Mouse (Mus musculus): ENCODE results near the gene Akt1s1.
"Not testable (repeated sequence)": the region's sequence is repeated elsewhere in the genome, so short reads cannot be mapped to it uniquely, and the experiment has no call there.

The Akt1s1 gene

DNA sequence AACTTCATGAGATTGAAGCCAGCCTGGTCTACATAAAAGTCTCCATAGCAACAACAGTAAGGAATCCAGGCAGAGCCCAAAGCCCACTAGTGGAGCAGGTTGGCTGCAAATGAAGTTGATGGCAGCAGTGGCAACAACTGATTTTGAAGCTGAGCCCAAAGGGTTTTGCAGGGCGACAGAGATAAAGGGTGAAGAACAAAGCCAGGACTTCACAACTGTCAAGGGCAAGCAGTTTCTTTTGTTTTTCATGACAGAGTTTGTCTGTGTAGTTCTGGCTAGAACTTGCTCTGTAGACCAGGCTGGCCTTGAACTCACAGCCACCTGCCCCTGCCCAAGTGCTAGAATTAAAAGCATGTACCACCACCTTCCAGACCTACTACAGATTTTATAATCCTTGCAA lies 22.4 kb downstream of the Akt1s1 start:
- no peak for DNase-seq

DNA sequence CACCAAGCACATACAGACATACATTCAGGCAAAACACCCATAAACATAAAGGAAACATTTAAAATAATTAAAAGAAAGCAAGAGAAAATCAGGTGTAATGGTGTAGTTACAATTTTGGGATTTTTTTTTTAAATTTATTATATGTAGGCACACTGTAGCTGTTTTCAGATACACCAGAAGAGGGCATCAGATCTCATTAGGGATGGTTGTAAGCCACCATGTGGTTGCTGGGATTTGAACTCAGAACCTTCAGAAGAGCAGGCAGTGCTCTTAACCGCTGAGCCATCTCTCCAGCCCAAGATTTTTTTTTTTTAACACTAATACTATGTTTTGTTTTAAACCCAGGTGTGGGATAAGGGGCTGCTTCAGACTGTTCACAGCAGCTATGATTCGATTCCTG lies 23.0 kb downstream of the Akt1s1 start:
- DNase-seq, result not testable (repeated sequence)

DNA sequence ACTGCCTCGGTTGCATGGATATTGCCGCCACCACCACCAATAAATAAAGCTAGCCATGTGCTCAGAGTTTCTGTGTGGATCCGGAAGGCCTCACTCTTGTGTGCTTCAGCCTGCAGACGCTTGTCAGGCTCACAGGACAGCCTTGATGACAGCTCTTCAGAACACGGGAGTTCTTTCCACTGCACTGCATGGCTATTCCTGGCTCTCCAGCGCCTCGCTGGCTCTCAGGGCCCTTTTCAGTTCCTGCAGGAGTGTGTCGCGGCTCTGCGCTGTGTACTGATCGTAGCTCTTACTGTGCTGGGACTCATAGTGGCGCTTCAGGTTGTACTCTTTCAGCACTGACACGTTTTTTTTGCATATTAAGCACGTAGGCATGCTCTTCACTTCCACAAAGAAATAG lies 29.0 kb downstream of the Akt1s1 start:
- DNase-seq, result no peak

DNA sequence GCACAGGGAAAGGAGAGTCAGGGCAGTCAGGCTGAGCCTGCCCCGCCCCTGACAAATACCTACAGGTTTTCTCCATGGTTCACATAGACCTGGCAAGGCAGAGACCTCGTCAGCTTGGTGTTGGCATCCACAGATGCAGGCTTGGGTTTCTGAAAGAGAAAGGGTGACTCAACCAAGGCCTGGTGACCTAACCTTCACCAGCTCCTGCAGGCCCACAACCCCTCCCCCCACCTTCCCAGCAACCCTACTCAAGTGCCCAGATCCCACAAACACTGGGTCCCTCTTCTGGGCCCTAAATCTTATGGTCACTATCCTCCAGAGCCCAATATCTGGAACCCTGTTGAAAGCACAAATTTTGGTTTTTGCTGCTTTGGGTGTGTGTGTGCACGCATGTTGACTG lies 34.2 kb downstream of the Akt1s1 start:
- DNase-seq, result no peak

DNA sequence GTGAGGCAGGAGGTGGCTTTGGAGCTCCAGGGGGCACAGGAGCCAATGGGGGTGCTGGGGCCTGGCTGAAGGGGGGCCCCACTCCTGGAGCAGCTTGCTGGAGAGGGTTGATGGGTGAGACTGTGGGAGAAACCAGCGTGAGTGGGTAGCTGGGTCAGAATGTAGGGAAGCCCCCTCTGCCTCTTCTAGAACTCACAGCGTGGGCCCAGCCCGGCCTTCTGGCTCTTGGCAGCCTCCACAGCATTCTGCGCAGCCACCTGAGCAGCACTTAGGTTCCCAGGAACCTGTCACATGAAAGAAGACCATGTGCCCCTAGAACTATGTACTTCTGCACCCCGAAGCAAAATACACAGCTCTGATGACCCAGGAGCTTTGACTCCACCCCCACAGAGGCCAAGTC lies 35.8 kb downstream of the Akt1s1 start:
- DNase-seq, result no peak

DNA sequence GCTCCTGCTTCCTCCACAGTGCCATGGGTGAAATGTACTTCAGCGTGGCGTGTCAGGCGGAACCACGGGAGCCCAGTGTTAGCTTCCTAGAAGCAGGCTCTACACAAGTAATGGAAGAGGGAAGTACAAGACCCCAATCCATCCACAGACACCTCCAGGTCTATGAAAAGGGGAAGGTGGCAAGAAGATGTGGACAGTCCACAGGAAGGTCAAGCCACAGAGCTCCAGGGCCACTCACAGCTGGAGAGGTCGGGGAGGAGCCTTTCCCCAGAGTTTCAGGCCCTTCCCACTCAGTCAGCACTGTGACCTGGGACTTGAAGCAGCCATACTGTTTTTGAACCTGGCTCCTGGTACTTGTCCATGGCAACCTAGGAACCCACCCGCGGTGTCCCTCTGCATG lies 38.2 kb downstream of the Akt1s1 start:
- no peak for DNase-seq

DNA sequence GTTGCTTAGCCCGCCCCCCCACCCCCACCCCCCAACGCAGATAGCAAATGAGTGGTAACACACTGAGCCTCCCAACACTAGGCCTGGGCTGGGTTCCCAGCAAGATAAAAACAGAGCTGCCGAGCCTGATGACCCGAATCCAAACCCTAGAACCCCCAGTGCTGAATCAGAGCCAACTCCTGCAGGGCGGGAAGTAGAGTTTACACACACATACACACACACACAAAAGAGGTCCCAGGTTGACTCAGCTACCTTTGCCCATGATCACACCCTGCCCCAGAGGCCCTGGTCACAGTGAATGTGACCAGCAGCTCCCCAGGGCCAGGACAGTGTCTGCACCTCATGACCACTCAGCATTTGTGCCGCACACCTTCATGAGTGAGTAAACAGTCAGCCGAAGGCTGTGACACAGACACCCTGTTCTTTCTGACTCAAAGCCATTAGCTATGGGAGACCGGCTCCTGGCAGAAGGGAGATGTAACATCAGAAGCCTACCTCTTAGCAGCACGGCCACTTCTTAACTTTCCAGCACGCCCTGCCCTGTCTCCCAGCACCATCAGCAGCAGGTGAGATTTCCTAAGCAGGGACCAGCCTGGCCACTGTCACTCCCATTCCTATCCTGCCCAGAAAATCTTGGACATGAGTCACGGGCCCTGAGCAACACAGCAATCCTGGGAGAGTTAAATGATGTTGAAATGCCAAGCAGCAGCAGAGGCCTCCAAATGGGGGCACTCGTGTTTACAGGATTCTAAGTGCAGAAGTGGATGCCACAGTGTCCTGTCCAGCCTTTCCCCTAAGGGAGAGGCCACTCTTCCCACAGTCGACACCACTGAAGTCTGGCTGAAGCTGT lies 39.7 kb downstream of the Akt1s1 start:
- DNase-seq, result no peak

DNA sequence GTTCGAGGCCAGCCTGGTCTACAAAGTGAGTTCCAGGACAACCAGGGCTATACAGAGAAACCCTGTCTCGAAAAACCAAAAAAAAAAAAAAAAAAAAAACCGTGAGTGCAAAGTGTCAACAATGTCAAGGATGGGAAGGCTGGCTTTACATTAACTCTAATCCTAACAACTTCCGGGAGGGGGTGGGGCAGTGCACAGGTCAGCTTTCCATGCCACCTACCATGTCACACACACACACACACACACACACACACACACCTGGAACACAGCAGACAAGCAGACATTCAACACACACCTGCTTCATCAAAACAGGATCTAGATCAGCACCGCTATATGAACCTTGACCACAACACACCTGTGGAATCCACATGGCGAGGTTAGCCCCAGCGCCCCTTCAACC lies 41.4 kb downstream of the Akt1s1 start:
- DNase-seq, result no peak

DNA sequence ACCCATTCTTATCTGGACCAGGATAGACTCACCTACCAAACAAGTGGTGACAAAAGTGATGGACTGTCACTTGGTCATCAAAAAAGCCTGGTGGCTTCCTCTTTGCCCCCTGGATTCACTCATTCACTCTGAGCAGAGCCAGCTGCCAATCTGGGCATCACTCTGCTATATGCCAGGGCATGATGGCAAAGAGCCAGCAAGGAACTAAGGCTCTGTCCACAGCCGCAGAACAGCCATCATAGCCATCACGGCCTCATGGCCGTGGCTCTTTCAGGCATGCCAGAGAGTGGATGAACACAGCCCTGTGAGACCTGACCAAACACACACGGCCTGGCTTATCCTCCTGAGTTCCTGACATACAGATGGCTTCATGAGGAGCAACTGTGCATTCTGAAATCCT lies 41.9 kb downstream of the Akt1s1 start:
- no peak for DNase-seq

DNA sequence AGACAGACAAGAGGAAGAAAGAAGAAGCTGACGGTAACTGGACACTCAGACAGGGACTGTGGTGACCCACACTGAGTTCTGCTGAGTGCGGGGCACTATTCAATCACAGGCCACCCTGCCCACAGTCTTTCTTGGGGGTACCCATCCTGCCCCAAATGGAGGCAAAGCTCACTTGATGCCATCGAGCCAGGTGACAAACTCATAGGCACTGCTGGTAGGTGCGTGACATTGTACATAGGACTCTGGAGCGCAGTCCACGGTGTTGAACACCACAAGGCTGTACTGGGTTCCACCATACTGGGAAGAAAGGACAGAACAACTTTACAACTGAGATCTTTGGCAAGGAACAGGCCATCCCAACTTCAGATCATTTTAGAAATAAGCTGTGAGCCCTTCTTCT lies 42.8 kb downstream of the Akt1s1 start:
- no peak for DNase-seq

DNA sequence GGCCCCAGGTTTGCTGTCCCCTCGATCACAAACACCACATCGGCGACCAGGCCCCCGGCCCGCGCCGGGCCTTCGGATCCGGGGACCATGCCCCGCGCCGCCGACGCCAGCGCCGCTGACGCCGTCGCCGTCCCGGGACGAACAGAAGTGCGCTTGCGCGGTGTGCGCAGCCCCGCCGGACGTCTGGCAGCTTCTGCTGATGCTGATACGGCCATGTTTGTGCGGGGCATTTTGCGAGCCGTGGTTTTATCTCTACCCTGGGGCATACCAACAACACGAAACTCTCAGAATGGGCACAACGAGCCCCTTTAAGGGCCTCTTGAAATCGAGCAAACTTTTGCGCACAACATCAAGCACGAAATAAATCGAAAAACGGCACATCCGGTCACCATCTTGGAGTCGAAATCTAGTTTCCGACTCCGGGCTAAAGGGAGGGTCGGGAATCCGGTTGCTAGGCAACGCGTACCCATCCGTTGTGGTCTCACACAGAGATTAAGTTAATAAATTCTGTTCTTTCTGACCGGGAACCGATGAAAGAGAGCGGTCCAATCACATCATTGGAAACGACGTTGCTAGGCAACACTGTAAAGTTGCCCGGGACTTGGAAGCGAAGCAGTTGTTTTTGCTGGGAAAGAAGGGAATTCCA lies 43.6 kb downstream of the Akt1s1 start, which contains the start of gene Med25:
Med25 (minus strand) TSS at position 437 of the 646 bp plus-strand sequence.
- peak; percentile 94 for DNase-seq

DNA sequence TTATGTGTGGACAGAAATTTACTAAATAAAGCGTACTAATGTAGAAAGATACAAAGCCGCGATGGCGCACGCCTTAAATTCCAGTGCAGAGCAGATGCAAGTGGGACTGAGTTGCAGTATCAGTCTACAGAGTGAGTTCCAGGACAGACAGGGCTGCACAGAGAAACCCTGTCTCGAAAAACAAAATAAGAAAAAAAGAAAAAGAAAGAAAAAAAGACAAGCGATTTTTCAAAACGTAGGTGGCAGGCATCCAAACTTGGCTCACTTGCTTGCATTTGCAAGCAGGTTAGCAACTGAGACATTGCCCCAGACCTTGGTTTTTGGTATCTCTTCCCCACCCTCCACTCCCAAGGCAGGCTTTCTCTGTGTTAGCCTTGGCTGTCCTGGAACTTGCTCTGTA lies 44.4 kb downstream of the Akt1s1 start:
- DNase-seq, result no peak

DNA sequence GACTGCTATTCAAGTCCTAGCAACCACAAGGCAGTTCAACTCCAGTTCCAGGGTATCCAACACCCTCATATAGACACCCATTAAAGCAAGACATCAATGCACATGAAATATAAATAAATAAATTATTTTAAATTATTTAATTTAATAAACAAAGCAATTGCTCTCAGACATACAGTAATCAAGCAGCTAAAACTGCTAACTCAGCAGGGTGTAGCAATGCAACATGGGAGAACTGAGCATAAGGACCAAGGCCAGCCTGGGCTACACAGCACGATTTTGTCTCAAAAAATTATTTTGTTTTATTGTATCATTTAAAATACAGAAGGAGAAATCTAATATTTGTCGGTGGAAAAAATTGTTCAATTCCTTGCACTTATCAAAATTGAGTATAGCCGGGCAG lies 45.4 kb downstream of the Akt1s1 start:
- no peak for DNase-seq

DNA sequence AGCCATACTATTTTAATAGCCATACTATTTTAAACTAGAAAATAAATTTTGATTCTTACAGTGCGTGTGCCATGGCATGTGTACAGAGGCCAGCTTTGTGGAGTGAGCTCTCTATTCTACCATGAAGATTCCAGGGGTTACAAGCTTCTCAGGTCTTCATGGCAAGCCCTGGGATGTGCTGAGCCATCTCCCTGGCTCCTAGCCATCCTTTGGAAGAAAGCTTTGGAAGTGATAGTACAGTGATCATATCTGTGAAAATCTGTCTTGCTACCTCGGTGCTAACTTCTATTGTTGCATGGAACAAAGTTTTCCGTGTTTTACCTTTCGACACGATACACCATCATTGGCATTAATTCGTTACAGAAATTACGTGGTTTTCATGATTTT lies 46.4 kb downstream of the Akt1s1 start:
- DNase-seq, result no peak

DNA sequence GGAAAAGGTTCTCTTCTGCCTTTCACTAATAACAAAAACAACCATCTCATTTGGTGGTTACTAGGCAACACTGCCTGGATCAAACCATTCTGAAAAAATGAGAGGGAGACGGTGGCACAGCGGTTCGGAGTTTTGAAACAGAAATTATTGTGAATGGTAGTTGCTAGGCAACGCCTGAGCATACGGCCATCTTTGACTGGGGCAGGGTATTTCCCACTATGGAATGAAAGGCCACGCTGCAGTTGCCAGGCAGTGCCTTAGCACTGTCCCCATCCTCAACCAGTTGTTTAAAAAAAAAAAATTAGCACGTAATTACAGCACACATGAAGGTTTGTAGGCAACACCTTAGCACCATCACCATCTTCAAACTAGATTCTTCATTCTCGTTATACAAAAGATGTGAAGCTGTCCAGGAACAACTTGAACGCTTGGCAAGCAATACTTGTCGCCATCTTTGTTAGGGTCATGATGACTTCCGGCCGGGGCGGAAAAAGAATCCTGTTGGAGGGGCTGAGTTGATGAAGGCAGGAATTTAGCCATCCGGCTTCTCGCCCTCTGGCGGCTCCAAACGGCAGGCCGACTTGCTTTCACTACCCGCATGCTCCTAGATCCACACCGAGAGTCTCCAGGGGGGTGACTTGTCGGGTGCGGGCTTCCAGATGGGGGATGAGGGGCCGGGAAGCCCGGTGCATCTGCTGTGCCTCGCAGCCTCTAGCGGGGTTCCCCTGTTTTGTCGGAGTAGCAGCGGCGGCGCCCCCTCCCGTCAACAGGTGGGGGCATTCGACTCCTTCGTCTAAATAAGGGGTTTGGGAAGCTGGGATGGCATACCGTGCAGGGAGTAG lies 47.0 kb downstream of the Akt1s1 start, which contains the start of gene Fuz:
Fuz (plus strand) TSS at position 487 of the 842 bp plus-strand sequence.
- peak; percentile 93 for DNase-seq

DNA sequence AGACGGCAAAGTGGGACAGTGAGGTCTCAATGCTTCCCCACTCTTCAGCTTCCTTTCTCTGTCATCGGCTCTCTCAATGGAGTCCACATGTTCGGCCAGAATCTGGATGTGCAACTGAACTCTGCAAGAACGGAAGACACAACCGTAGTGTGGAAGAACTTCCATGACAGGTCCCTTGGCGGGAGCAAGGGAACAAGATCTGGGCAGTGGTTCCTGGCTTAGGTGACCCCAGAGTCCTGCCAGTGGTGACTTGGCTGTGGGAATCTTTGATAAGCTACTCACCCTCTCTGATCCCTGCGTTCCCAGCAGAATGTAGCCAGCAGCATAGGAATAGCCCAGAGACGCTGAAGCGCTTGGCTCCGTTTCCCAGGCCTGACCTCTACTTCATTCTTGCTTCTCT lies 47.7 kb downstream of the Akt1s1 start:
- no peak for DNase-seq

DNA sequence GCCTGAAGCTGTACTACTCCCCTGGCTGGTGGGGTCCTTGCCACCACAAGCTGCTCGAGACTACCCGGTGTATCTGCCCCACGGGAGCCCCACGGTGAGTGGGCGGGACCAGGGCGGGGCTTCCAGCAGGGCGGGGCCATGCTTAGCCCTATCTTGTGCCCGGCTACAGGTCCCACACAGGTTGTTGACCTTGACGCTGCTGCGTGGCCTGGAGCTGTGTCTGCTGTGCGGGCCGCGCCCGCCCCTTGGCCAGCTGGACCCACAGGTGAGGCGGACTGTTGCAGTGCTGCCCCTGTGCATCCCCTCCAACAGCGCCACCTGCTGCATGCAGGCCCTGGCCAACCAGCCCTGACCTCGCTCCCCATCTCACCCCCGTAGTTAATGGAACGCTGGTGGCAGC lies 49.8 kb downstream of the Akt1s1 start:
- DNase-seq, result no peak

DNA sequence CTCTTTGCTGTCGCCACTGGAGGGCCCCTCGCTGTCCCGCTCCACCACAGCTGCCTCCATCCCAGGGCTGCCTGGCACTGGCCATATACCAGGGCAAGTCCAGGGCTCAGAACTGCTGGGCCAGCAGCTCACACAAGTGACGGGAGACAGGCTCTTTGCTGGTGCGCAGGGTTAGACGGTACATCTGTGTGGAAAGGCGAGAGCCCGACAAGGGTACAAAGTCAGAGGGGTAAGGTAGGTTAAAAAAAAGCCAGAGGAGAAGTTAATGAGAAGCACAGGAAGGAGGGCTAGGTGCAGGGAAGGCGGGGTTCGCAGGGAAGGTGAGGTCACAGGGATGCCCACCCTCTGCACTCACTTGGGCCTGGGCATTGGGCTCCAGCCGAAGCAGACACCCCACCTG lies 51.8 kb downstream of the Akt1s1 start:
- DNase-seq, result no peak

DNA sequence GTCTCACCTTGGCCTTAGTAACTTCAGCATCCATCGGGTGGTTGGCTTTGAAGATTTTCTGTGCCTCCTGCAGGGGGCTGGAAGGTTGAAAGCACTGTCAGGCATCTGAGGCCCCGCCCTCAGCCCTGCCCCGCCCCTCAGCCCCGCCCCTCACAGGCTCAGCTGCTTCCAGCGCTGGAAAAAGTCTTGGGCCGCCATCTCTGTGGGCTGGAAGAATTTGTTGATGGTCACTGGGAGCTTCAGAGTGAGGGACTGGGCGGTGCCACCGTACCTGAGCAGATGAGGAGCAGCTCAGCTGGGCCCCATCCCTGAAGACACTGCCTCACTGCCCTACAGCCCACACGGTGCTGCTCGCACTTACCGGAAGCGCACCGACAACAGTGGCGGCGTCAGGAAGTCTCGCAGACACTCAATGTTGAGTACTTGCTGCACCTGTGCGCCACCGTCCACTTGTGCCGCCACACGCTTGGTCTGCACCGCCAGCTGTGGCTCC lies 52.5 kb downstream of the Akt1s1 start:
- DNase-seq, result no peak

All from right cerebral cortex, adult 18-20 months (tissue).